Mouse (Mus musculus): ENCODE results near the gene Gm2431.
"Not testable (repeated sequence)": the region's sequence is repeated elsewhere in the genome, so short reads cannot be mapped to it uniquely, and the experiment has no call there.

DNA sequence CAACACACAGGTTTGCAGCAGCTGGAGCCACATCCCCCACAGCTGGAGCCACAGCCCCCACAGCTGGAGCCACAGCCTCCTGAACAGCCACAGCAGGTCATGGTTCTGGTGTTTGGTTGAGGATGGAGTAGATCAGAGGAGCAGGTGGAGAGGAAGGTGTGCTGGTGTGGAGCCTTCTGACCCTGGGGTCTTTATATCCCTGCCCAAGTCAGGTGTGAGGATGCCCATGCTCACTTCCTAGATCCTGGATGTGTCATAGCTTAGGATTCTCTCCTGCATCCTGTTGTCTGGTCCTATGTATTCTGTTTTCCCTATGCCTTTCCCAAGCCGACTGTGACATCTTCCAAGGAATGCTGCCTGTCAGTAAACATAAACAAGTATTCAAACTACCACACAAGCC is at the start of gene Gm2431:
- not testable (repeated sequence) for TF ChIP-seq CTCF (conservative IDR thresholded peaks at IDR 0.05; ENCODE audit: low read length); NANOG (IDR thresholded peaks at IDR 0.05; ENCODE audit: borderline replicate concordance, low read length)

Measured in E14TG2a.4 (cell line).